Mouse (Mus musculus): ENCODE data around the gene Fbxl8. TPM values are rescaled to one million over a fixed set of nuclear protein-coding genes. Genes with fewer than 3 reads are reported as not detected.
A peak's percentile ranks its signal among the peaks of the same experiment; 100 is the strongest.

Gene Fbxl8
- total and polyA plus RNA-seq, 3 experiments, result 5.2 to 10.5 (median 5.9) TPM

DNA sequence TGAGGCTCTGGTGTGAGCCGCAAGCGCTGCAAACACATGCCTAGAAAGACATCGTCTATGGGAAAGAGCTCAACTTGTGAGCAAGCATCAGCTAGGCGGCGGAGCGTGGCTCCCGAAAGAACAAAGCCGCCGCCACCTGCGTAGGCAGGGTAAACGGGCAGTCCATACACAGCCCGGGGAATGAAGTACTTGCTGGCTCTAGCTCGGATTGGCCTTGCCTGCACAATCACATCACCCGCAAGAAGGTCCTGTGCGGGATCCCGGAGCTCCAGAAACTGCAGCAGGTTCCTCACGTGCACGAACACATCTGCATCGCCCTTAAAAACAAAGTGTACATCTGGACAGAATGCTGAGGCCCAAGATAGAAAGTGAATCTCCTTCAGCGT is 10.7 kb upstream of the Fbxl8 start:
- TF ChIP-seq SIN3A (IDR thresholded peaks at IDR 0.05; ENCODE audit: low read length) (no peak), MXI1 (IDR thresholded peaks at IDR 0.05; ENCODE audit: low read depth, low read length) (no peak), KAT2A (IDR thresholded peaks at IDR 0.05; ENCODE audit: insufficient replicate concordance, low read length) (no peak), BHLHE40 (IDR thresholded peaks at IDR 0.05; ENCODE audit: low read depth, low read length) (no peak), NRF1 (IDR thresholded peaks at IDR 0.05; ENCODE audit: low read depth, low read length) (no peak), UBTF (IDR thresholded peaks at IDR 0.05; ENCODE audit: low read depth, low read length) (no peak)
- Histone ChIP-seq H3K4me1 (ENCODE audit: control insufficient read depth in 1 of 2, insufficient read depth in 2 of 2) (peaks cover 7 to 17% of the 10 kb centered on the region in 2 experiments), H3K27ac (ENCODE audit: insufficient read depth, low read depth) (no peak overlapping the region), H3K27me3 (replicated peaks) (no peaks in the 10 kb centered on the region), H3K79me2 (replicated peaks; ENCODE audit: control insufficient read depth, extremely low read depth, insufficient read depth, poor library complexity, severe bottlenecking) (no peaks in the 10 kb centered on the region), H3K9ac (ENCODE audit: insufficient read depth, low read depth) (no peak overlapping the region), H3K4me3 (replicated peaks in 1 of 3; ENCODE audit: low read depth in 2 of 3, low read length in 2 of 3, poor library complexity in 1 of 3) (no peak overlapping the region), H3K9me3 (replicated peaks; ENCODE audit: low read length) (no peaks in the 10 kb centered on the region), H3K4me2 (ENCODE audit: insufficient read depth, low read depth, poor library complexity, severe bottlenecking) (no peak overlapping the region), H3K36me3 (replicated peaks in 1 of 2; ENCODE audit: control insufficient read depth in 1 of 2, insufficient read depth in 1 of 2, low read length in 1 of 2) (peaks cover 45 to 86% of the 10 kb centered on the region in 2 experiments)
- in situ Hi-C loops (cut with MboI; ENCODE audit: low pct_ligation_motif_present, low pct_unique_long_range_greater_than_20kb, low sequenced_read_pairs) (no loop called here), dilution Hi-C loops (cut with MboI; ENCODE audit: extremely low pct_ligation_motif_present, extremely low pct_unique_long_range_greater_than_20kb, low sequenced_read_pairs) (no loop called here)
- DNase-seq (ENCODE audit: extremely low read depth), result no peak

DNA sequence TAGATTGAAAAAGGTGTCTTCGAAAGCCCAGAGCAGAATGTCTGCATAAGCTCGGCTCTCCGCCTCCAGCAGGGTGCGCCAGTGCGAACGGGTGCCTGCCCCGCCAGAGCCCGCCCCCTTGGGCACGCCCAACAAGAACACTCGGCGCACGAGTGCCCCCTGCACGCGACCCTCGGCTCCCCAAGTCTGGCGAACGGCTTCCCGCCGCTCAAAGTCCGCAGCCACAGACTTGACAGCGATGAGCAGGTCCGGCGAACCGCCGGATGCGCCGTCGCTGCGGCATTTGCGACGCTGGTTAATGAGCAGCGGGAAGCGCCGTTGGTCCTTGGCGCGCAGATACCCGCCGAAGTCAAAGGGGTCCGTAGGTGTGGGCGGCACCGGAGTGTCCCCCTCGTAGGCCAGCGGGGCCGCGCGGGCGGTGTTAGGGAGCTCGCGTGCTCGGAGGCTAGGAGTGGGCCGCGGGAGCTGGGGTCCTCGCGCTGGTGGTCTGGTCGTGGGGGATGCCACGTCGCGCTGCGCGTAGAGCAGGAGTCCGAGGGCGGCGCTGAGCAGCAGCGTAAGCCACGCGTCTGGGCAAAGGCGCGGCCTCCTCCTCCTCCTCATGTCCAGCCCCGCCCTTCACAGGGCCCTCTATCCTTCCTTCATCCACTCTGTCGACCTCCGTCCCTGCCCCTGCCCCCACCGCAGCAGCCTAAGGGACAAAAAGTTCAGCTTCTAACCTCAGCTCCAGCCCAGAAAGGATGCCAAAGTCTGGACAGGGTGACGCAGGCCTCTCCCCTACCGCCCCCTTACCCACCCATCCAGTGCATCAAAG is 10.1 kb upstream of the Fbxl8 start:
- Histone ChIP-seq H3K4me3 (replicated peaks in 1 of 3; ENCODE audit: low read depth in 2 of 3, low read length in 2 of 3, poor library complexity in 1 of 3) (peak overlapping the region; percentile 41 to 86 (median 53)), H3K9me3 (replicated peaks; ENCODE audit: low read length) (no peaks in the 10 kb centered on the region), H3K4me1 (ENCODE audit: control insufficient read depth in 1 of 2, insufficient read depth in 2 of 2) (peaks cover 8 to 23% of the 10 kb centered on the region in 2 experiments), H3K36me3 (replicated peaks in 1 of 2; ENCODE audit: control insufficient read depth in 1 of 2, insufficient read depth in 1 of 2, low read length in 1 of 2) (peaks cover 46 to 87% of the 10 kb centered on the region in 2 experiments), H3K27ac (ENCODE audit: insufficient read depth, low read depth) (peak overlapping the region; percentile 18), H3K9ac (ENCODE audit: insufficient read depth, low read depth) (peak overlapping the region; percentile 22), H3K79me2 (replicated peaks; ENCODE audit: control insufficient read depth, extremely low read depth, insufficient read depth, poor library complexity, severe bottlenecking) (no peaks in the 10 kb centered on the region), H3K27me3 (replicated peaks) (no peaks in the 10 kb centered on the region), H3K4me2 (ENCODE audit: insufficient read depth, low read depth, poor library complexity, severe bottlenecking) (peak overlapping the region; percentile 69)
- no peak for TF ChIP-seq USF2 (conservative IDR thresholded peaks at IDR 0.05; ENCODE audit: low read depth, low read length)
- TF ChIP-seq E2F4 (IDR thresholded peaks at IDR 0.05; ENCODE audit: insufficient replicate concordance, low read depth, low read length), result no peak
- TF ChIP-seq MAZ (IDR thresholded peaks at IDR 0.05; ENCODE audit: low read depth, low read length), result peak; percentile 52
- TF ChIP-seq ELF1 (IDR thresholded peaks at IDR 0.05; ENCODE audit: low read depth, low read length), result no peak
- TF ChIP-seq BHLHE40 (IDR thresholded peaks at IDR 0.05; ENCODE audit: low read depth, low read length), result peak; percentile 91
- TF ChIP-seq MYC (IDR thresholded peaks at IDR 0.05; ENCODE audit: low read depth, low read length), result peak; percentile 10; the same call in 1 of the 2 replicates
- TF ChIP-seq POLR2AphosphoS2 (IDR thresholded peaks at IDR 0.05; ENCODE audit: low read depth, low read length), result no peak
- TF ChIP-seq PAX5 (IDR thresholded peaks at IDR 0.05; ENCODE audit: low read length), result no peak
- TF ChIP-seq UBTF (IDR thresholded peaks at IDR 0.05; ENCODE audit: low read depth, low read length), result no peak; the same call in 1 of the 2 replicates
- no peak for TF ChIP-seq ZC3H11A (IDR thresholded peaks at IDR 0.05; ENCODE audit: low read depth, low read length)
- TF ChIP-seq CTCF (conservative IDR thresholded peaks at IDR 0.05 in 1 of 2, IDR thresholded peaks at IDR 0.05 in 1 of 2; ENCODE audit: low read depth in 2 of 2, low read length in 2 of 2), result peak in 1 of 2 experiments; percentile 93; a peak in 2 of 4 replicates
- TF ChIP-seq TBP (conservative IDR thresholded peaks at IDR 0.05; ENCODE audit: low read depth, low read length), result no peak
- peak; percentile 73 for TF ChIP-seq SMC3 (IDR thresholded peaks at IDR 0.05; ENCODE audit: low read depth, low read length)
- peak; percentile 37 for TF ChIP-seq RAD21 (IDR thresholded peaks at IDR 0.05; ENCODE audit: low read depth, low read length)
- no peak for TF ChIP-seq KAT2A (IDR thresholded peaks at IDR 0.05; ENCODE audit: insufficient replicate concordance, low read length)
- TF ChIP-seq USF1 (IDR thresholded peaks at IDR 0.05; ENCODE audit: low read depth, low read length), result no peak
- TF ChIP-seq MEF2A (IDR thresholded peaks at IDR 0.05; ENCODE audit: borderline replicate concordance, low read depth, low read length), result no peak
- TF ChIP-seq MAX (IDR thresholded peaks at IDR 0.05; ENCODE audit: low read length), result peak; percentile 9
- peak; percentile 31; the same call in 1 of the 2 replicates for TF ChIP-seq NRF1 (IDR thresholded peaks at IDR 0.05; ENCODE audit: low read depth, low read length)
- no peak for TF ChIP-seq CHD1 (IDR thresholded peaks at IDR 0.05; ENCODE audit: low read depth, low read length)
- no peak for TF ChIP-seq MAFK (IDR thresholded peaks at IDR 0.05; ENCODE audit: insufficient replicate concordance, low read length)
- TF ChIP-seq ETS1 (conservative IDR thresholded peaks at IDR 0.05; ENCODE audit: low read depth, low read length), result peak; percentile 30
- TF ChIP-seq POLR2A (IDR thresholded peaks at IDR 0.05; ENCODE audit: low read depth, low read length), result peak; percentile 64
- TF ChIP-seq CHD2 (IDR thresholded peaks at IDR 0.05; ENCODE audit: low read length), result no peak; the same call in 1 of the 2 replicates
- TF ChIP-seq HCFC1 (IDR thresholded peaks at IDR 0.05; ENCODE audit: low read depth, low read length), result no peak; the same call in none of the 2 replicates
- peak; percentile 47; the same call in 1 of the 2 replicates for TF ChIP-seq SIN3A (IDR thresholded peaks at IDR 0.05; ENCODE audit: low read length)
- peak; percentile 84 for TF ChIP-seq MXI1 (IDR thresholded peaks at IDR 0.05; ENCODE audit: low read depth, low read length)
- TF ChIP-seq IRF4 (IDR thresholded peaks at IDR 0.05; ENCODE audit: low read depth, low read length), result peak; percentile 9; the same call in 1 of the 2 replicates
- no peak for TF ChIP-seq ZKSCAN1 (IDR thresholded peaks at IDR 0.05; ENCODE audit: borderline replicate concordance, low read depth, low read length)
- no peak for TF ChIP-seq EP300 (IDR thresholded peaks at IDR 0.05; ENCODE audit: low read length)
- dilution Hi-C loops (cut with MboI; ENCODE audit: extremely low pct_ligation_motif_present, extremely low pct_unique_long_range_greater_than_20kb, low sequenced_read_pairs) (no loop called here), in situ Hi-C loops (cut with MboI; ENCODE audit: low pct_ligation_motif_present, low pct_unique_long_range_greater_than_20kb, low sequenced_read_pairs) (no loop called here)
- DNase-seq (ENCODE audit: extremely low read depth), result peak; percentile 65

Measured in CH12.LX (cell line).